Mouse (Mus musculus): Measurements from ENCODE around the gene Dimt1.
"Not testable (repeated sequence)": the region's sequence is repeated elsewhere in the genome, so short reads cannot be mapped to it uniquely, and the experiment has no call there.

Gene Dimt1

GRCm38 (mm10) chr13:106946594-106947540, at the start of gene Dimt1:
Gene Dimt1 (plus strand): TSS chr13:106947127.
- DNase-seq: peak; percentile 90

DNA sequence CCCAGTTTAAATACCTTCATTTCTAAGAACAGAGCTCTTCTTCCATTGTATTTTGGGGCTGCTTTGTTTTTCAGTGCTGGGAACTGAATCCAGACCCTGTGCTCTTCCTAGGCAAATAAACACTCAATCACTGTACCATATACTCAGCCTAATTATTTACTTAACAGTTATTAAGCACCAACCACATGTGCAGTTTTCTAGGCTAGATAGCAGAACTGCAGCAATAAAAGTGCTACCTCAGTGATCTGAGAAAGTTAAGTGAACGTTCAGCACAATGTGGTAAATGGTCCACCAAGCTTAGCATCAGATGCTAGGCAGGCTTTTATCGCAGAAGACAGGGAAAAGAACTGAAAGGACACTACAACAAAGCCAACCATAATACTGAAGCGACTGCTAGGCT, 42.3 kb upstream of the Dimt1 start:
- no peak for DNase-seq

- not testable (repeated sequence) for DNase-seq
These were observed 41.8 kb upstream of the Dimt1 start for GRCm38 (mm10) chr13:106905154-106905553.

DNA sequence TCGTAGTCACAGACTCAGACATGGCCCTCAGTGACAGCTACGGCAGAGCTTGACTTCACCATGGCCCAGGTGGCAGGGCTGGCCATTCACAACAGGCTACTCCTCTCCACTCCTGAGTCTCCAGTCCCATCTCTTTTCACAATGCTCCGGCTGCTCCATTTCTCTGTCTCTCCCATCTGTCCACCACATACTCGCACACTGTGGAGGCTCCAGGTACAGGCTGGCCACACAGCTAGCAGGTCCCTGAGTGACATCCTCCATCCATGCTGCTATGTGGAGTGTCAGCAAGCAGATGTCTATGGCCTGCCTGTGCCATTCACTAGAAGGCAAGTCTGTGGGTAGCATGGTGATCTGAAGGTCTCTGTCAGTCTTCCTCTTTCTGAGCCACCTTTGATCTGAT, 39.7 kb upstream of the Dimt1 start:
- peak; percentile 19 for DNase-seq

DNA sequence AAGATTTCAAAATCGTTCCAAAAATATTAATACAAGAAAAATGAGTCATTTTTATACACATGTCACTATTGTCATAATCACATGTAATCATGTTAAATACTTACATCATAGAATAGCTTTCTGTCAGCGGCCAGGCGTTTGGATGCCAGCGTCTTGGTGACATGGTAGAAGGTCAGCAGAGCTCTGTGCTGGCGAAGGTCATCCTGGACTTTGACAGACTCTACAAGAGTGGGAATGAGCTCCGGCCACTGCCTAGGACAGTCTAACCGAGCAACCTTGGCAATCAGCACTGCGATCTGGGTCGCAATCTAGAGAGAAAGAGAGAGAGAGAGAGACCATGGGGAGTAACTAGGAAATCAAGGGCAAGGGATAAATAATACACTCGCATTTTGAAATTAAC, 36.8 kb upstream of the Dimt1 start:
- DNase-seq: no peak

DNA sequence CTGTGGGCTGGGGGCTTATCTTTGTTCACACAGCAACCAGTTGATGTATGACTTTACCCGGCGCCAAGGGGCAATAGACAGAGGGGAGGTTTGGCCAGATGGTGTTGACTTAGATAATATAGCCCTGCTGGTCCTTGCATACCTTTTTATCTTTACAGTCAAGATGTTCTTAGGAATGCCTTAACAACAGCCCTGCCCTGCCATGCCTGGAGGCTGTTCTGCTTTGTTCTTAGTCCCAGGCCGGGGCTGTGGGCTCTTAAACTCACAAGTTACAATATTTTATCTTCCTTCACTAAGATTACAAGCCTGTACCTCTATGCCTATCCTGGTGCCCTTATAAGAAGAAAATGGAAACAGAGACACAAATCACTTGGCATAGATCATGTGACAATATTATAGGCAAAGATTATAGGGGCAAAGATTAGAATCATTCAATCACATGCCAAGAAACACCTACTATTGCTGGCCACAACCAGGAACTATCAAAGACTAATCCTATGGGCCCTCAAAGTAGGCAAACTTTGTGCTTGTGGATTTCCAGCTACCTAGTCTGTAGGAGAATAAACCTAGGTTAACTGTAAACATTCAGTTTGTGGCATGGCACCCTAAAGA, 33.7 kb upstream of the Dimt1 start:
- DNase-seq: no peak

GRCm38 (mm10) chr13:106918322-106919050, 28.4 kb upstream of the Dimt1 start:
- no peak for DNase-seq

GRCm38 (mm10) chr13:106925921-106926320, 21.0 kb upstream of the Dimt1 start:
- DNase-seq: not testable (repeated sequence)

DNA sequence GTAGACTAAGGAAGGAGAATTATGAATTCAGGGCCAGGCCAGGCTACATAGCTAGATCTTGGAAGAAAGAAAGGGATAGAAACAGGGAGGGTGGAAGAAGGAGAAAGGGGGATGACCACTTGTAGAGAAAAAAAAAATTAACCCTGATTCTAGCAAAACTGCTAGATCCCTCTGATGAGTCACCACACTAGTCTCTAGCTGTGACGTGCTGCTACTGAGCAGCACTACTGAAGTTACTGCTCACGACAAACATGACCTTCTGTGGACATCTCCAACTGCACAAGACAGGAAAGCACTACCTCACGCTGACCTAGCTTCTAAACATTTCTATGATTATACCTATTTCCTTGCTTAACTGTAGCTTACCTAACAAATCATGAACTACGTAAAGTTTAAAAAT, 18.6 kb upstream of the Dimt1 start:
- DNase-seq: no peak

- DNase-seq: no peak
These were observed 17.7 kb upstream of the Dimt1 start for GRCm38 (mm10) chr13:106929201-106929600.

- DNase-seq: no peak
These were observed 11.1 kb upstream of the Dimt1 start for GRCm38 (mm10) chr13:106935871-106936255.

DNA sequence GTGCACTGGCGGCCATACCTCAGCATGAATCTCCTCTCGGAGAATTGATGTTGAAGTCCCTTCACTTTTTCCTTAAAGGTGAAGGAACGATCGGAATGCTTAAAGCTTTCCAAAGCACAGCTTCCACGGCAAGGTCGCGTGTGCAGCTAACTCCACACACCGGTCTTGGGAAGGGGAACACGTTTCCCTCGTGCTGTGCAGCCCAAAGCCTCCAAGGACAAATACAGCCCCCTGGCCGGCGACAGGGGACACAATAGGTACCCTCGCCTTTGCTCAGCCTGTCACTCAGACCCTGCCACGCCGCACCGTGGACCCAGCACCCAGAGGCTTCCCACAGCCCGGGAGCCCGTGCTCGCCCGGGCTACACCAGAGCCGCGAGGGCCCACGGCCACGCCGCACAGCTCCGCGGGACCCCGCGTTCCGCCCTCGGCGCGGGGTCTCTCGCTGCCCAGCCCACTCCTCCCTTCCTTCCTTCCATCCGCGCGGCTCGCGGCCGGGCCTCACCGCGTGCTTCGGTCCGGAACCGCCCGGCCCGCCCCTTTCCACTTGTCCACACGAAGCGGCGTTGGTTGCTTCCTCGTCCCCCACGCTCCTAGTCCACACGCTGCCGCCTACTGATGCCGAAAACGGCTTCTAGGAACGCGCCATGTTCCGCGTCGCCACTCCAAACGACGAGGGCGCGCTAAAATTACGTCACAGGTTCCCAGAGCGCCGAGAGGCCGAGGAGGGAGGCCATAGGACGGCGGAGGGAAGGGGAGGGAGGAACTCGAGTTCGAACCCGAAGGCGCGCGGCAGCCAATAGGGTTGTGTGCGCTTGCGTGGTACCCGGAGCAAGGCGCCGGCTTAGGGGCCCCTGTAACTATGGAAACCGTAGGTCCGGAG, 10.4 kb upstream of the Dimt1 start, which contains the start of gene Ipo11:
TSS of gene Ipo11 (minus strand) at position 703 of the 882 bp plus-strand sequence.
- peak; percentile 83 for DNase-seq

GRCm38 (mm10) chr13:106937138-106937472, 9.8 kb upstream of the Dimt1 start:
- DNase-seq: no peak

DNA sequence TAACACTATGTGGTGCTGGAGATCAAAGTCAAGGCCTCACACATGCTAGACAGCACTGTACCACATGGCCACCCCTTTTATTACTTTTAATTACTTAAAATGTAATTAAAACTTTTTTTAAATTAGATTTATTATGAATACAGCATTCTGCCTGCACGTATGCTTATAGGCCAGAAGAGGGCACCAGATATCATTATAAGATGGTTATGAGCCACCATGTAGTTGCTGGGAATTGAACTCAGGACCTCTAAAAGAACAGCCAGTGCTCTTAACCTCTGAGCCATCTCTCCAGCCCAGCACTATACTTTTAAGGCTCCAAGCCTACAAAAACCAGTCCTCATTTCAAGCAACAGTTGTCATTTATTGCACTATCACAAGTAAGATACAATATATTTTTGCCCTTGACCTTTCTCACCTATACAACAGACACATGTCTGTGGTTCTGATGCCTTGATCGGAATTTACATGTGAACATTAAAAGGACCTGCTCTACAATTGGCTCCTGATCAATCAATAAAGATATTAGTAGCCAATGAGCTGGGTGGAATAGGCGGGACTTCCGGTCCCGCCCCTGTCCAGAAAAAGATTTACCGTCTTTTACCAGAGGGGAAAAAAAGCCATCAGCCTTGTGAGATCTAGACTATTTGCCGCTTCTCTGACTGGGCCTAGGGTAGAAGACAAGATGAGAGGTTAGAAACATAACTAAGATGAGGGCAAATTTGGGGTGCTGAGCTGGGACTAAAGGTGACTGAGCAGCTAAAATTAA, 5.5 kb upstream of the Dimt1 start:
- no peak for DNase-seq

GRCm38 (mm10) chr13:106942721-106943120, 4.2 kb upstream of the Dimt1 start:
- DNase-seq: no peak

DNA sequence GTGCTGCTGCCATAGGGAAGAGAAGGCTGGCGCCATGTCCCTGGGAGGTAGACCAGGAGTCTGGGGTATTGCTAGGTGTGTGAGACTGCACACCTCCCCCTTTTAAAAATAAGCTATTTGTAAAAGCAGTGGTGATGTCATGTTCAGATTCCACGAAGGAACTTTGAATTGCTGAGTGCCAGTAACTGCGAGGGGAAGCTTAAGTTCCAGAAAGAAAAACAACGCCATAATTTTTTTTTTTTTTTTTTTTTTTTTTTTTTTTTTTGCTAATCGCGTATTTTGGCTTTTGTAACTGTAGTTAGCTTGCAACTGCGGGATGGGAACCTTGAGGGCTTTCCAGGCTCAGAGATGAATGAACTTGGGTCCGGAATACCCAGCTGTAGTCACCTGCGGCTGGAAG, 1.4 kb upstream of the Dimt1 start:
- no peak for DNase-seq

DNA sequence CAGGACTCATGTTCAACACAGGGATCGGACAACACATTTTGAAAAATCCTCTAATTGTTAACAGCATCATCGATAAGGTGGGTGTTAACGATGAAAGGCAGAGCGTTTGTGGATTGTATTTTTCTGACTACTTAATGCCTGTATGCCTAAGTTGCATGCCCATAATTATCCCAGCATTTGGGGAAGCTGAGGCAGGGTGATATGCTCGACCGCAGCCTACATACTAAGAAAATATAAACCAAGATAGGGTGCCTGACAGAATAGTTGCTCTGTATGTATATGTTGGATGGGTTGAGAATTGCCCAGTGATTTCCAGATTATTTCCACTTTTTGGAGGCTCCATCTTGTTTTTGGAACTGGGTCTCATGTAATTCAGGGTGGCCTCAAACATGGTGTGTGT, 656 bp downstream of the Dimt1 start:
- DNase-seq: no peak

DNA sequence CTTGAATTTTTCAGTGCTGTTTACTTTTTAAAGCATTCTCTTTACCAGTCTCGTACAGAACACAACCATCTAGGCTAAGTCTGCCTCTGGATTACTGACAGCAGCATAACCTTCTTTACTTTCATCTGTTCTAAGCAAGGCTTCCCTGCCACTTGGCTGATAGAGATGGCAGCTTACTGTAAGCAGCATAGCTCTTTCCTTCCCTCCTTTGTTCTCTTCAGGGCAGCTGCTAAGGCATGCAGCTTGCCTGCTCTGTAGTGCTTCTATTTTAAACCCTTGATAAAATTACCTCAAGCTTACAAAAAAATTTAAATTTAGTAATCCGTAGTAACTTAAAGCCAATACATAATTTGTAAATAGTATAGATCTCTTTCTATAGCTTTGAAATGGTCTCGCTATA, 8.0 kb downstream of the Dimt1 start:
- no peak for DNase-seq

GRCm38 (mm10) chr13:106957554-106957953, 10.6 kb downstream of the Dimt1 start:
- DNase-seq: no peak

GRCm38 (mm10) chr13:106958286-106958685, 11.4 kb downstream of the Dimt1 start:
- DNase-seq: no peak

GRCm38 (mm10) chr13:106960557-106960956, 13.6 kb downstream of the Dimt1 start:
- no peak for DNase-seq

DNA sequence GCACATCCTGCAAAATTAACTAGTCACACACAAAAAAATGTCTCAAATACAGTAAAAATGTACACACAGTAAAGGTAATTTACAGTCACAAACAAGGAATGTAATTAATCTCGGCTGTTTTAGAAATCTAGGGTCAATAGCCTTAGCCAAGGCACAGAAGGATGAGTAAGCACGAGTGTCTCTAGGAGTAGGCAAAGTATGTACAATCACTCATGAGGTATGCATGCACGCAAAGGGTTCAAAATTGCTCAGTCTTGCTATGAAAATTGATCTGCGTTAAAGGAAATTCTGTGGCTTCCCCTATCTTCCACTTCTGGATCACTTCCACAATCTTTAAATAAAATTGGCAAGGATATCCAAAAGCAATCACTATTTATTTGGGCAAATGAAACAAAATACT, 14.6 kb downstream of the Dimt1 start:
- no peak for DNase-seq

All from cerebellum, adult 11 months (tissue).